Mouse (Mus musculus) cerebellum, adult 9-10 months (tissue): ENCODE results near the gene Cavin2.

Source experiments
- DNase-seq: peaks from one replicate; pipeline ENCODE4 v3.0.0; 2022

Gene Cavin2

DNA sequence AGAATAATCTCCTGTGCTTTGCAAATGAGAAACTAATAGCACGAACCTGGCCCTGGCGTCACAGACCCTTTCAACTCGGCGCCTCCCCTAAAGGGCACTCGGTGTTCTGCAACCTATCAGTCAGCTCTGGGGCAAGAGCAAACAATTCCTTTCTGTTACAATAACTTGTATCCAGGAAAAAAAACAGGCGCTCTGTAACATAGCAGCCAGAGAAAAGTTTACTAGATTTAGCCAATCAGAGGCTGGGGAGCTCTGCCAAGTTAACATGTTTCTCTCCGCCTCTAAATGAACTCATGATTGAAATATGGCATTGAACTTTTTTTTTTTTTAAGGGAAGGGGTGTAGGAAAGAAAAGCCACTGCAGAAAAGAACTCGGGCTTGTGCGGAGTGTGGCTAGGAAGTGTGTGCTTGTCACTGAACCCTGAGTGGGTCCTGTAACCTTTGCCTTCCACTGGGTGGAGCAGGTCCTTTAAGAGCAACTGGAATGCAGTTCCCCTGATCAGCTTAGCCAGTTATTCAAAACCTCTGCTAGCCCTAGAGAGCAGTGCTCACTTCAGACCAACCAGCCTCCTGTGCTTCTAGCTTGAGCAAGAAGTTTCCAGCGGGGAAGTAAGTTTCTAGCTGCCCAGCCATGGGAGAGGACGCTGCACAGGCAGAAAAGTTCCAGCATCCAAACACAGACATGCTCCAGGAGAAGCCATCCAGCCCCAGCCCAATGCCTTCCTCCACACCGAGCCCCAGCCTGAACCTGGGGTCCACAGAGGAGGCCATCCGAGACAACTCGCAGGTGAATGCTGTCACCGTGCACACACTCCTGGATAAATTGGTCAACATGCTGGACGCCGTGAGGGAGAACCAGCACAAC lies at the start of gene Cavin2:
TSS of gene Cavin2 (plus strand) at position 372 of the 865 bp plus-strand sequence.
- no peak for DNase-seq

DNA sequence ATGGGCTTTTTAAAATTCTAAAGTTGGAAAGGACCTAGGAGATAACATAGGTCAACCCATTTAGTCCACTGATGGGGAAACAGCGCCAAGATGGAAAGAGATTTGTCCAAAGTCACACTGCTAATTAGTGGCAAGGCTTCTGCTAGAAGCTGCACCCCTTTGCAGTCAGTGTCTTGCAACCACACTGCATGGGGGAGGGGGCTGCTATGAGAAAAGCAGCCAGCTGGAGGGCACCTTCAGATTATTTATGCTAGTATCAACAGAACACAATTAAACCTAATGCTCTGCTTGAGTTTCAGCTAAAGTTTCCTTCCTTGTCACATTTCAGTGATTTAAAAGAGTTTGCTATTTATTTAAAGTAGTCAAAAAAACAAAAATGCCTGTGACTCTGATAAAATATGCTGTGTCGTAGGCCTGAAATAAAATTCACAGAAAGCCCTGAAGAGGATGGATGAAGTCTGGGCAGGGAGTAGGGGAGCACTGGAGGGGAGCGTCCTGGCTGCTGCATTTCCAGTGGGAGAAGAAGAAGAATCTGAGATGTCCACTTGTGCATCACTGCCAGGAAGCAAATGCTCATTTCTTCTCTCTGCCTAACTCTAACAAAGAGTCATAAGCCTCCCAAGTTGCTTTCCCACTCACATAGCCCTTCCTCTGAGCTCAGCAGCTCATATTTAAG lies 47.5 kb upstream of the Cavin2 start:
- no peak for DNase-seq

DNA sequence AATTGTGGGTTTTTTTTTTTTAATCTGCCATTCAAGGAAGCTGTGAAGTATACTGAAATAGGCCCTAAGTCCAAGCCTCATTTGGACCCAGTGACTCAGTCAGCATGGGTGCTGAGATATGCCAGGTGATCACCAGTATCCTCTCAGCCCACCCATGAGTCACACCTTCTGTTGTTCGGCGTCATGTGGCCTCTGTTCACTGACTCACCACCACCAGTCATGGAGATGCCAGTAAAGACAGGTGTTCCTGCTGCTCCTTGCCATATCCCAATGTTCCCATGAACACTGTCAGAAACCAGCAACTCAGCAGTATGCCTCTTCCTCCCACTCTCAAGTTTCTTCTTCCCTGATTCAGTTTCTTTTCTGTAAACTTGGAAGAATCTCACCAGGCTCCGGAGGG lies 45.6 kb upstream of the Cavin2 start:
- peak; percentile 95 for DNase-seq

DNA sequence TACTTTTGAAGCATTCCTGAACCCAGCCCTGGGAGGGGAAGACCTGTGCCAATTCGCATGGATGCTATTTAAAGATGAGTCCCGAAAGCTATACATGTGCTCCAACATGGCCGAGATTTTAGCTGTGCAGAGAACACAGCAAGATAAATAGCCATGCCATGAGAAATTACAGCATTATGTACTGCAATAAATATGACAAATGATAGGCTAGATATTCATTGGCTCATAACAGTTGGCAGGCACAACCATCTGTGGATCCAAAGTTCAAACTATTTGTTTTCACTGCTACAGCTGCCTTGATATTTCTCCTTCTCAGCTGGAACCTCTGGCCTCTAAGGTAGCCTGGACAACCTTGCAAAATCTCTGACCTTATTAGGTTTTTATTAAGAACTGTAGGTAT lies 45.1 kb upstream of the Cavin2 start:
- no peak for DNase-seq

DNA sequence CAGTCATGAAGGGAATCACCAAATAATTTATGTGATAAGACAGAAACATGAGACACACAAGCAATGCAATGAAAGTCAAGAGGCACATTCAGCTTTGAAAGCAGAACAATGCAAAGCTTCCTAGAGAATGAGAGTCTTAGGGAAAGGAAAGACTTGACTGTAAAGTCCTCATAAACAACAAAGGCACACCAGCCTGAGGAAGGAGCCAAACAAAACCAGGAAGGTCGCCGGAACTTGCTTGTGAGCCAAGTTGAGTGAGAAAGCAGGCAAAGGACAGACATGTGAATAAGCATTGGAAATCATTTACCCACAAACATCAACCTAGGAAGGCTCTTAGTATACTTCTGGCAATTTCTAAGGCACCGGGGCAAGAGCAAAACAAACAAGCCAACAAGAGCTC lies 43.5 kb upstream of the Cavin2 start:
- DNase-seq, result no peak

DNA sequence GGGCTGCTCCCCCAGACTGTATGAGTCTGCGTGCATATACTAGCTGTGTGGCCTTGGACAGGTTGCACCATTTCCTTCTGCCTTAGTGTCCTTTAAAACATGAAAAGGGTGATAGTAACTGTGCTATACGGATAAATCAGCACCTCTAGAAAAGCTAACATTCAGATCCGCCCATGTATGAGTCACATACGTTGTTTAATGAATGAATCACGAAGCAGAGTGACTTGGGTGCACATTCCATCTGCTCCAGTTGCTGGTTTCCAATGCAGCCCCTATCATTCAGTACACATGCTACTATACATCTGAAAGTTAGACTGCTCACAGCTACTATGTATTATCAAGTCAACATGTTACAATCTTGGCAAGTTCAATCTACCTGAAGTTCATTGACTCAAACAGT lies 38.6 kb upstream of the Cavin2 start:
- no peak for DNase-seq

DNA sequence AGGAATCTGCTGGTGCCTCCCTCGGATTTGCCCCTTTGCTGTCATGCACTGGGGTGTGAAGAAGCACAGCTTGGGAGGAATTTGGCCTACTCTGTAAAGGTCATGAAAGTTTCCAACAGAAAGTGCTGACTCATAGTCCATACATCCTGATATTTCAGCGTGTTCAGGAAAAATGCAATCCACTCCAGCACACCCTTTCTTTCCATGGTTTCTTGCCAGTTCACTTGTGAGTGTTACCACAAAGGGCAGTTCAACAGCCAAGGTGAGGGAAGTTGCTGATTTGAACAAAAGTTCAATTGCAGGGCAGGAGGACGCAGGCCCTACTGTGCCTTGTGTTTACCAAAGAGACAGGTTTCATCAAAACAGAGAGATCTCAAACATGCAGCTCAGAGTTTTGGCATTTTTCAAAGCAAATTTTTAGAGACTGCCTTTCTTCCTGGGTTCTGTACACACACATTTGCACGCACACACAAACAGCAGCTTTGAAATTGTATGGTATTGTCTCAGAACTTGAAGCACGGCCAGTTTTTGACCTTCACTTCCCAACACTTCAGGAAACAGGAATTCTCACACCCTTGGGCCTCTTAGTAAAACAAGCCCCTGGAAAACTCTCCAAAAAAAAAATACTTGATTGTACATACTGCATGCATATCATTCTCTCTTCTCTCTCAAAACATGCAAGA lies 23.7 kb upstream of the Cavin2 start:
- peak; percentile 39 for DNase-seq

DNA sequence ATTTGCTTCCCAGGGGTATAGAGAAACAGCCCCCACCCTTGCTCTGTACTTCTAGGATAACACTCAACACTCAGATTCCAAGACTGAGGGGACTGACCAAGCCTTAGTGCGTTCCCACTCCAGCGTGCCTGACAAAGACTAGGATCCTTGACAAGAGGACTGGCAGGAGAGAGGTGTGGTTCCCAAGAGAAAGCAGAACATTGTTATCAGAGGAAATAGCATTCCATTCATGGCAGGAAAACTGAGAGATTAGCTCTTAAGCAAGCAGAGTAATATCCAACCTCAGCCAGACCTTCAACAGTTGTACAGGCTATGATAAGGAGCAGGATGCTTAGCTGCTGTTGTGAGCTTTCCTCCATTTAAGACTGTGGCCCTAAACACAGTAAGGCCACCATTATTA lies 23.0 kb upstream of the Cavin2 start:
- no peak for DNase-seq

DNA sequence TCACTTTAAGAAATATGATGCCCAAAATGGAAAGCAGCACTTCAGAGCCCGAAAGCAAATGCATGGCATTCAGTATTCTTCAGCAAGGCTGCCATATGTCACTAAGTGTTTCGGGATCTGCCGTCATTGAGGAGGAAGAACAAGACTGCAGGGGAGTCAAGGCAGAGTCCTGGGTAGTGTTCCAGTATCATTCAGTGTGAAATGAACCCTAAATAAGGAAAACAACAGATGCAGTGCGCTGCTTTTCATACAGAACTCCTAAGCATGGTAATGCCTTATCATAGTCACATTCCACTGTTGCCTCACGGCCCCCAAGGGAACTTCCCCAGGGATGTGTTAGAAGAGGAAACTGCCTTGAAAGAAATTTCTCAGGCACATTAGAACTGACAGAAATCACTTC lies 21.8 kb upstream of the Cavin2 start:
- DNase-seq, result peak; percentile 43

DNA sequence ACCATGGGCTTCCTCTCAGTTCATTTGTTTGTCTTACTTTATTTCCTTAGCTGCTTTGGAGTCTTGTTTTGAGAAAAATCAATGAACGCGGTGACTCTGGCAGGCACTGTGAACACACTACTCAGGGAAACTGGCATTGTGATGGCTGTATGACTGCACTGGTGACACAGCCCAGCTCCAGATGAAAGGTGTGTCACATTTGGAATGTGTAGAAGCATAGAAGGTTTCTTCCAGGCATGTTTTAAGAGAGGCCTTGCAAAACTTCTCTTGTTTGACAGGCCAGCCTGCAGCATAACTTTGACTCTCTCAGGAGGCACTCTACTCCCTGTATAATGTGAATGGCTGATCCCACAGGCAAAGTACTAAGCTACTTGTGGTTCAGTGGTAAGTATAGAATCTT lies 20.7 kb upstream of the Cavin2 start:
- no peak for DNase-seq

DNA sequence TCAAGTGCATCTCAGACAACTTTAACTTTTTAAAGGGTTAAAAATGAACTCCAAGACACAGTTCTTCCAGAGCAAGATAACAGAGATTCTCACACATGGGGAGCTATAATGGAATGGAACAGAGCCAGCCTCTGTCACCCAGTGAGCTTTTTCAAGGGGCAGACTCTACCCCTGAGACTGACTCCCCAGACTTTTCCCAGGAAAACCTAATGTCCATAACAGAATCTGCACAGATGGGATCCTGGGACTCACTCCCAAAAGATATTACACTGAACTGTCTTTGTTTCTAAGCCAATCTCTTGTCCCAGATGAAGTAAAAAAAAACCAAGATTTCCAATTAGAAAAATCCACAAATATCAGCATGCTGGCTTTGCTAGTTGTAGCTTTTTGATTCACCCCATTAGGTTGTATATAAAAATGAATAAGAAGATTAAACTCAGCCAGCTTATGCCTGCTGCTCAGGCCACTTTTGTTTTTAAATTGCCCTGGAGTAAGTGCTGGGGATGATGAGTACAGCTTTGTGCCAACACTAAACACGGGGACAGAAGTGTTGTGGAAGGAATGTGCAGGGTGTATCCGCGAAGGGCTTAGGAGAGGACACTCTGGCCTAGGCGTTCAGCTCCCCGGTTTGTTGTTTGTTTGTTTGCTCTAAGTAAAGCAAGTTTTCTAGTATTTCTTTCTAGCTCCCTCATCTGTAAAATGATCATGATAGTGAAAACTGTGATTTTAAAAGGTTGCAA lies 18.6 kb upstream of the Cavin2 start:
- peak; percentile 52 for DNase-seq

DNA sequence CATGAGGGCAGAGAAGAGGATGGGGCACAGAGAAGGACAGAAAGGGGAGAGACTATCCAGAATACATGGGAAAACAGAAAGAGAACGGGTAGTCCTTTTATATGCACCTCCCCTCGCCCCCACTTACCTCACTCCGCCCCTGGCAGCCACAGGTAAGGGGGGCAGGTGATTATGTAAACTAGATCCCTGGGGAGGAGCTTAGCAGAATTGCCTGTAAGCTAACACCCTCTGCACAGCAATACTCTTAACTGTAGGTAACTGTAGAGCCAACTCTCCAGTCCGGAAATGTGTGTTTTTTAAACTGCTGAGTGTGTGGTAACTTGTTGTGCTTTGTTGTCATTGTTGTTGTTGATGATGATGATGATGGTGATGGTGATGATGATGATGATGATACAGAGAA lies 17.1 kb upstream of the Cavin2 start:
- DNase-seq, result no peak

DNA sequence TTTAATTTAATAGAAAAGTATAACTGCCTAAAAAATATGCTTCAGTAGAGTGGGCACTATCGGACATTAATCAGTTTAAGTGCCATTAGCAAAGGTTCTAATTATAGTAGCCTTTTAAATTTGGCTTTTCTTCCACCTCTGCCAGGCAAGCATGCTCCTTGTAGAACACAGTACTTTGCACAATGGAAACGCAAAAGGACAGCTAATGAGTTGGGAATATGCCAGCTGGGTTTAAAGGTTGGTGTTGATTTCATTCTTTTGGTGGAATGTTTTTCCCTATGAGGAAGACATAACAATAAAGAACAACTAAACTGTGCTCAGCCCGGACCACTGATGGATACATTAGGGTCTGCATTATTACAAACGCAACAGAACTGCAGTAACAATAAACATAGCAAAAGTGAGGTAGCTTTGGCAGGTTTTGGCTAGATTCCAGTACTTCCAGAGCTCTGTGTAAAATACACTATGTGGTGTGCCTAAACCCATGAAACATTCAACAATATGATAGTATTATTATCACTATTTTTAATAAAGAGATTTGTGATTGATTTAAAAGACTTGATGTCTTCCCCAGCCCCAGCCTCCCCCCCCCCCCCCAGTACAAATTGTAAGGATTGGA lies 16.2 kb upstream of the Cavin2 start:
- DNase-seq, result no peak

DNA sequence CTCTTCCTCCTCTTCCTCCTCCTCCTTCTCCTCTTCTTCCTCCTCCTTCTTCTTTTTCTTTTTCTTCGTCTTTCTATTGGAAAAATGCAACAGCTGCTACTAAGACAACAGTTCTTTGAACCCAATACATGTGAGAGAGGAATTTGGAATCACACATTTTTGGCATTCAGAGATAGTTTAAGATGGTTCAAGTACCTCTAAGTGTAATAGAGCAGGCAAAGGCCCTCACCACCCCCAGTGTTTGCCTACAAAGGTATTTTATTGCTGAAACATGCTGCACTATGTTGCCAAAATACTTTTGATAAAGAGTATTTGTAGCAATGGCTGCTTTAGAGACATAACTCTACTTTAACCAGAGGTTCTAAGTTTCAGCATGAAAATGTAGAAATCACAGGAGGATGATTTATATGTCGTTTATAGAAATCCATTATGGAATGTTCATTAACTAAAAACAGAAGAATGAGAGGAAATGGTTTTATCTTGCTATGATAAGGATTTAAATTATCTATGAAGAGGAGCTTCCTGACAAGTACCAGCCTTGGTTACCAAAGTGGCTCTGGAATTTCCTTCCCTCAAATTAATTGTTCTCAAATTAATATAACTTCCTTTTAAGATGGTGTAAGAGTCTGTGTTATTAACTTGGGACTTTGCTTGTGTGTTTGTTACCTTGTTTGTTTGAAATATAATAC lies 10.9 kb upstream of the Cavin2 start:
- DNase-seq, result no peak

DNA sequence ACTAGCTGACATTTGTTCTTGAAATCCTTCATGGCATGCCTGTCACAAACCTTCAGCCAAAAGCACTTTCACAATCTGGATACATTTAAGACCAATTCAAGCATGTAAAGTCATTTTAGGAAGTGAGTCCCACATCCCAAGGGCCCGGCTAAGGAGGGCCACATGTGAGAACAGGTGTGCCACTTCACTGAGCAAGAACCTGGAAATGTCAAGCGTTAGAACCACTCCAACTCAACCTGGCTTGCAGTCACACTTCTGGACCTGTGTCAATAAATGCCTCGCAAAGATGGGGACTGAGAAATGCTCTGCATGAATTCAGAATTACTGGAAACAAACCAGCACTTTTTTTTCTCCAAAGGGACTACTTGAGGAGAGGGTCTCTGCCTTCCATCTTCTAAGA lies 725 bp upstream of the Cavin2 start:
- no peak for DNase-seq

DNA sequence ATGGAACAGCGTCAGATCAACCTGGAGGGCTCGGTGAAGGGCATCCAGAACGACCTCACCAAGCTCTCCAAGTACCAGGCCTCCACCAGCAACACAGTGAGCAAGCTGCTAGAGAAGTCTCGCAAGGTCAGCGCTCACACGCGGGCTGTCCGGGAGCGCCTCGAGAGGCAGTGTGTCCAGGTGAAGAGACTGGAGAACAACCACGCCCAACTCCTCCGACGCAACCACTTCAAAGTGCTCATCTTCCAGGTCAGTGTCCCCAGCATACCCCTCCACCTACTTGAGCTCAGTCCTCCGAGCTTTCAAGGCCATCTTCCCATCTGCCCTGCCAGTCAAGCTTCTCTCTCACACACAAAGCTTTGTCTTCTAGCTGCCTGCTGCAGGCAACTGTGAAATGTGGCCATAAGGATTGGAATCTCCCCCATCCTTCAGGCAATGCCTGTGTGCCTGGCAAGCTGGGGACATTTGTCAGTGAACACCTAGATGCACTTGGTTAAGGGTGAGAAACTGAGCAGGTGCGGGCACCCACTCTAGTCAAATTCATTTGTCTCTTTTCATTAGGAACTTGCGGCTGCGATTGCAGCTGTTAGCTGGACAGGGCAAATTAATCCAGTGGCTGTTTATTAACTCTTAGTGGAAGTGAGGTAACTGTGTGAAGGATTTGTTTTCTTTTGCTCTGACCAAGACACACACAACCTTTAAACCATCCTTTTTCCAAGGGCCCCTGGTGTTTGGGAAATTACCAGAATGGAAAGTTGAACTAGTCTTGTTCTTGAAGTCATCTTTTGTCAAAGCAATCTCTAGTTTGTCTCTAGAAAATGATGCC lies 907 bp downstream of the Cavin2 start:
- no peak for DNase-seq

DNA sequence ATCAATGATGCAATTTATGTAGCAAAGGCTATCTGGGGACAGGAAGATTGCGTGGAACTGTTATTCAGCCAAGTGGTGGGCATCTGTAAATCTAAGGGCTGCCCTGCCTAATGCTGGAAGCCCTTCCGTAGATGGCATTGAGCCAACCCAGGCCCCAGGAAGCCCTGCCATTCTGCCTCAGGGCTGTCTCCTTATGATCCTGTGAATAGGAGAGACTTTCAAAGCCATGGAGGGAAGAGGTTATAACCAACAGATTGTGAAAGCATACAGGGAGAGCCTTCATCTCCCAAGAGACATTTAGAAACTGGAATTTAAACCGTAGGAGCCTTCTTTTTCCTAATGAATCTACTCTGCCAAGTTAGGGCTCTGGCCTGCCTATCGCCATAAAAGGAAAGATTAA lies 1.7 kb downstream of the Cavin2 start:
- DNase-seq, result no peak

DNA sequence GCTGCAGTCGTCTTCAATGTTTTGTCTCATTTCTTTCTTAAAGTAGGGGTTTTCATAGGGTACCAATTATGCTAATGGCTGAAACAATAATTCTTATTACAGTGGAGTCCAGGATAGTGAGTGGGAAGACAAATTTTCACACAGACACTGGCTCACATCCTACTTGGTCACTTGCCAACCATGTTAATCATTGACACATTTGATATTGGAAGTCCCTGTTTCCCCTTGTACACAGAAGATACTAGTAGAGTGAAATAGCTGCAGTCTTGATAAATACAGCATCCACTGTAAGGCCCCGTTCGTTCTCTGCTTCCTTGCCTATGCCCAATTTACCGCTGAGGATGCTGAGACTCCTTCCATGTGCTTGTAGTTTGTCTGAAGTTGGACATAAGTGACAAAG lies 3.4 kb downstream of the Cavin2 start:
- no peak for DNase-seq

DNA sequence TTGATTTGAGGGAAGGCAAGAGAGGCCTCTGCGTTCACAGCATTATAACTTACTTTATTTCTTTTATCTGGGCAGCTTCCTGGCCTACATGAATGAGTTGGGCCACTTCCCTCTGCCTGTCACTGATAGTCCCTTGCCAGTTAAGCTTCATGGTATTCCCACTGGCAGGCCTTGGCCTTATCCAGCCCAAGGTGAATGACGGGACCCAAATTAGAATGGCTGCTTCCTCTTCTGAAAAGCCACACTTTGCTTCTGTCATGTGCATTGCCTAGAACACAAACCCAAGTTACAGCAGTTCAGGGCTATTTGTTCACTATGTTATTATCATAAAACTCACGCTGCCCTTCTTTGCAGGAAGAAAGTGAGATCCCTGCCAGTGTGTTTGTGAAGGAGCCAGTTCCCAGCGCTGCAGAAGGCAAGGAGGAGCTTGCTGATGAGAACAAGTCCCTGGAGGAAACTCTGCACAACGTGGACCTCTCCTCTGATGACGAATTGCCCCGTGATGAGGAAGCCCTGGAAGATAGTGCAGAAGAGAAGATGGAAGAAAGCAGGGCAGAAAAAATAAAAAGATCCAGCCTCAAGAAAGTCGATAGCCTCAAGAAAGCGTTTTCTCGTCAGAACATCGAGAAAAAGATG lies 11.5 kb downstream of the Cavin2 start:
- no peak for DNase-seq

DNA sequence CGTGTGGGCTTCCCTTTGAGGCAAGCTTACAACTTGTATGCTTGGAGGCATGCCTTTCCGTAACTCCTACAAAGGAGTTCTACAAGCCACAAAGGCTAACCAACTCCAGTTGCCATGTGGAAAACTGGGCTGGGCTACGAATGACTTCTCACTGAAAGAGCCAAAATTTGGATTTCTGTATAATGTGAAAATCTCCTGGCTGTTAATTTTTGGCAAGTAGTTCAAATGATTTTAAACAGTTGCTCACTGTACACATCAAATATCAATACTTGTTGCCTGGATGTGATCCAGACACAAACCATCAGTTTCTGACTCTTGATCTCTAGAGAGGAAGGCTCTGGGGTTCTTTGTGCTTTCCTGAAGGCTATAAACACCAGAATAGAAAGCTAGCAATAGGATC lies 18.1 kb downstream of the Cavin2 start:
- no peak for DNase-seq

DNA sequence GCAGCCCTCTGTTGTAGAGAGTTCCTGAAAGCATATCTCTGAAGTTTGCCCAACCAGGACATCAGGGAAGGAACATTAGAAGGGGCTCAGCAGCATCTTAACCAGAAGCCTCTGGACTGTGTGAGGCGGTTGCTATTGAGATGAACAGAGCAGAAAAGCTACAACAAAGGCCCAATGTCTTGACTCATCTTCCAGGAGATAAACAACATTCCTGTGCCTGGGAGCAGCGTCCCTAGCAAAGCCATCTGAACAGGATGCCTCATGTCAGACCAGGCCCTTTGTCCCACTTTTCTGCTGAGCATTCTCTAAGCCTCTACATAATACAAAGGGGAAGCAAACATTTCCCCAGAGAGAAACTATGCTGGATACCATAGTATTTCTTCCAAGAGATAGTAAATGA lies 26.6 kb downstream of the Cavin2 start:
- no peak for DNase-seq
